Mouse (Mus musculus) thymus, postnatal 25 days (tissue): Measurements from ENCODE around the gene Pcdh9.

Source experiments
- DNase-seq: peaks from one replicate; pipeline ENCODE4 v3.0.0; 2022

Gene Pcdh9

DNA sequence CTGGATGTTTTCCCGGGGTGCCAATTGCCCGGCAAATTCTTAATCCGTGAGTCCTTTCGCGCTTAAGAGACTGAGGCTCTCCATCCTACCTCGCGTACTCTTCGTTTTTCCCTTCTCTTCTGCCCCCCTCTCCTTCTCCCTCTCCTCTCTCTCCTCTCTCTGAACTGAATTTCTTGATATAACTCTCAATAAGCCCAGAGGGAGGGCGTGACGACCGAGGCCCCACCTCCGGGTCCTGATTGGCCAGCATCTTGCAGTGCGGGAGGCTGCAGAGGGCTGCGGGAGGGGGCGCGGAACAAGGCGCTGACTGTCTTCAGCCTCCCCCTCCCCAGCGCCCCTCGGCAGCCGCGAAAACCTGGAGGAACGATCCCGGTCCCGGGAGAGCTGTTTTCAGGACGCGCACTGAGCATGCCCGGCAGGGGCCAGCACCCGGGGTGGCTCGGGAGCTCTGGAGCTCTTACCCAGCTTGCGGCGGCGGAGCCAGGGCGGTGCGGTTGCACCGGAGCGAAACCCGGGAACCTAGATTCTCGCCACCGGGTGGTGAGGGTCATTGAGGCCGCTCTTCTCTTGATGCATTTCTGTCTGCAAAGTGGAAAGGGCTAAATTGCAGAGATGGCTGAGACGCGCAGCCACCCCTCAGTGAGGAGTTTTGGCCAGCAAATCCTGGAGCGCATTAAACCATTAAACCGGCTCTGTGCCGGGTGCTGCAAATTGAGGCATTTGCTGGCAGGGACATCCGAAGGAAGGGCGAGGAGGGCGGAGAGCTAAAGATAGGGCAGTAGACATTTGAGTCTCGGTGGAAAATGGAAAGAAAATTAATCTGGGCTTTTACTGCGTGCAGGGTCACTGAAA, at the start of gene Pcdh9:
Pcdh9 (minus strand) TSS at position 161 of the 852 bp plus-strand sequence.
- peak; percentile 14 for DNase-seq

DNA sequence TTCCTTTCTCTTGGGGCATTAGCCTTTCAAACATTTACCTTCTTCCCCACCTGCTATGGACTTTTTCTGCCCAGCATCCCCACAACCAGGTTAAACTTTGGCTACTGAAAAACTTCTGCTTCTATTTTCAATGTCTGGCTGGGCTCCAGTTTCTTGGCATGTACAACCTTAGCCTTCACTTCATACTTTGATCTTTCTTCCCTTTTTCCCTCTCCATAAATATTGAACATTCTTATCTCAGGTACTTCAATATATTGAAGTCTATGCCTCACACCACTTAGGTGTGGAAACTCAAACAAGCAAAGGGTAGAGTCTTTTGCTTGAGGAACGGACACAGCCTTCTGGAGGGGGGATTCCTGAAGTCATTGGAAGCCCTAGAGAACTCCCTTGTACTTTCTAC, 16.4 kb upstream of the Pcdh9 start:
- no peak for DNase-seq

DNA sequence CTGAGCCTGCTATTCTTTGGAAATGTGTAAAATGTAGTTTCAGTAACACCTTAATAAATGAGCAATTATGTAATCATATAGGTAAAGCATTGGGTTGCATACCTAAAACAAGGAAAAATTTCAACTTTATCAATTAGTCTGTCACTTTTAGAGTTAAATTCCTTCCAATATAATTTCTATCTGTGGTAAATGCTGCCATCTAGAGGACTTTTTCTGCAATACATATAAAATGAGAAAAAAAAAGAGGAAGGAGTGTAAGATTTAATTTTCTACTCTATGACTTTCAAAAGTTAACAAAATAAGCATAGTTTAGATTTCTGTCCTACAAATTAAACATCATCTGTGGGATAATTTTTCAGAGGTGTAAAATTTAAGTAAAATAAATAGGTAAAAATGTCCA, 8.1 kb upstream of the Pcdh9 start:
- DNase-seq, result no peak

DNA sequence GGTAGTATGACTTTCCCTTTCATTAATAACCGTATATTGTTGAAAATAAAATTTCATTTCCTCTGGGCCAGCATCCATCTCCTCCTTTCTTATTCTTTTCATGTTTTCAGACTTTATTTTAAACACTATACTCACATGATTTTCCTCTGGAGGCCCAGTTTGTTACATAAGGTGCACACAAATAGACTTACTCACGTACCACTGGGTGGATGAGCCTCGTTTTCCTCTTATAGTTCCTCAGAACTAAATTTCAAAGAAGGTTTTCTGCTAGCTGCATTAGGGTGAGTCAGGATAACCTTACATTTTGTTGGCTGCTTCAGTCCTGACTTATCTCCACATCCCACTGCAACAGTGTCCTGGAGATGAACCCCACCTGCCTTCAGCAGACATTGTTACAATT, 4.7 kb upstream of the Pcdh9 start:
- DNase-seq, result no peak

DNA sequence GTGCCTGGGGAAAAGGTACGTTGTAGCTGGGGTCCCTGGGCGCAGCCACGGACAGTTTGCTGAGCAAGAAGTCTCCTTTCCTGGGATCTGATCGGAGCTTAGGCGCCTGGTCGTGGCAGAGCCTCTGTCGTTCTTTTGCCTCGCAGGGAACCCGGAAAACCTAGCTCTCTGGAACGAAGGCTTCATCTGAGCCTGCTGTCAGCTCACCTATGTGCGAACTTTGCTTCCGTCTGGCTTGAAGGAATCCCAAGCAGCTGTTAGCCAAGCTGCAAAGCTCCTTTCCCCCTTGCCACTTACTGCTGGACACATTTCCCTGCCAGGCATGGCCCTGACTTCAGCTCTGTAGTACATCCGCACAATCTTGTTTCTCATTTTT, 880 bp upstream of the Pcdh9 start:
- DNase-seq, result no peak

DNA sequence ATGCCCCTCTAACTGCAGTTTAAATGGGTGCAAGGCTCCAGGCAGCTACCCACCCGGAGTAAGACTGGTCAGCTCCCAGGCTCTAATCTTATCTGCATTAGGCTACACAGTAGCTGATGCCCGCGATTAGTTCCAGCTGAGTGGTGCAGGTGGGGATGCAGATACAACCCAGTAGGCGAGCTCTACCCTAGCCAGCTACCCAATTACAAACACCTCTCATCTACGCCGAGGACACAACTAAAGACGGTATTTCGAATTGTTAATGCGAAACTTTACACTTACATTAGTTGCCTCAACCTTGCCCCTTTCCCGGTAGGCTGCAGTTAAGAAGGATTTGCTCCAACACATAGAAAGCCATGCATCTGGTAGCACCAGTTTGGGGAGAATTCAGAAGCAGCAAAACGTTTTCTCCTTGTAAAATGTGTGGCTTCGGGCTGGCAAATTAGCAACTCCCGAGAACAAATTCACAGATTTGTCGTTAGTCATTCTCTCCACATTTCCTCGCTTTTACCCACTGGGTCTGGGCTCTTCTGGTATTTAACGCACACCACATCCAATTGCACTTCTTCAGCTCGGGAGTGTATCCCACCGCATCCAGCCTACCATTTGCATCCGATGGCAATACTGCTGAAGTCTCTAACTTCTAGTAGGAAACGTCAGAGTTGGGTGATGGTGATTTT, 500 bp downstream of the Pcdh9 start:
- no peak for DNase-seq

DNA sequence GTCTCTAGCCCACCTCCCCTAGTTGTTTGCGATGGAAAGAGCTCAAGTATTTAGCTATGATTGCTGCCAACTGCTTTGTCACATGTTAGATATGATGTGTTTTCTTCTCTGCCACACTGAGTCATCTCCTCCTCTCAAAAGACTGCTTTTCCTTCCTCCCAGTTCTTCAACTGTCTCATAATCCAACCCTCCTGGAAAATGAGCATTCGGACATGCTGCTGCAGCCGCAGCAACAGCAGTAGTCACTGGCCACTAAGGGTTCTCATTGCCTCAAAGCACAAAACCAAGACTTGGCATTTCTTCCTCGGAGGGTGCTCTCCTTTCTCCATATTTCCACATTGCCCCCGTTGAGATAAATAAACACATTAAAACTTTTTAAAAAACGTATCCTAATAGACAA, 1.2 kb downstream of the Pcdh9 start:
- DNase-seq, result no peak

DNA sequence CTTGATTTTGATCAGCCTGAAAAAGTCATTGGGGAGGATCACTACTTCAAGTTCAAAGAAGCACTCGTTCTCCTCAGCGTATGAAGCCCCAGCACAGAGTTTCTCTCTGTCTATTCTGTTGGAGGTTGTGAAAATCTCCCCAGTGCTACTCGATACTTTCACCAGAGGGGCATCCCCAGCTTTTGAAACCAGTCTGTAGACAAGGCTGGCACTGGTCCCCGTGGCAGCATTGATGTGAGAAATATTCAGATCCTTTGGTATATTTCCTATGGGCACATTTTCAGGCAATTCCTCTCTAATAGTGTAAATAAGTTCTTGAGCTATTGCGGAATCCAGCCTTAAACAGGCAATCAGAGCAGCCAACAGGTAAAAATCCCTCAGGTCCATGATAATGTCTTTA, 2.1 kb downstream of the Pcdh9 start:
- no peak for DNase-seq

DNA sequence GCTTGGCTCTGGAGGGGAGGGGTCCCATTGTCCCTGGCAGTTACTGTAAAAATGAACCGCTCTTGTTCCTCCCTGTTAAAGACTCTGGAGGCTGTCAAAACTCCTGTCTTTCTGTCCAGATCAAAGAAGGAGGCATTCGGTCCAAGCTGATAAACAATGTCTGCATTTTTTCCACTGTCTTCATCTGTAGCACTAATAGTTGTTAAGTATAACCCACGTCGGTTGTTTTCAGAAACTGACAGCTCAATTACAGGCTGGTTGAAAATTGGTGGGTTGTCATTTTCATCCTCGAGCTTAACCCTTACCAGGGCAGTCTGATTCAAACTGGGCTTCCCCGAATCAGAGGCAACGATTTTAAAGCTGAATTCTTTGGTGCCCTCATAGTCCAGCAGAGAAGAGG, 3.4 kb downstream of the Pcdh9 start:
- no peak for DNase-seq

DNA sequence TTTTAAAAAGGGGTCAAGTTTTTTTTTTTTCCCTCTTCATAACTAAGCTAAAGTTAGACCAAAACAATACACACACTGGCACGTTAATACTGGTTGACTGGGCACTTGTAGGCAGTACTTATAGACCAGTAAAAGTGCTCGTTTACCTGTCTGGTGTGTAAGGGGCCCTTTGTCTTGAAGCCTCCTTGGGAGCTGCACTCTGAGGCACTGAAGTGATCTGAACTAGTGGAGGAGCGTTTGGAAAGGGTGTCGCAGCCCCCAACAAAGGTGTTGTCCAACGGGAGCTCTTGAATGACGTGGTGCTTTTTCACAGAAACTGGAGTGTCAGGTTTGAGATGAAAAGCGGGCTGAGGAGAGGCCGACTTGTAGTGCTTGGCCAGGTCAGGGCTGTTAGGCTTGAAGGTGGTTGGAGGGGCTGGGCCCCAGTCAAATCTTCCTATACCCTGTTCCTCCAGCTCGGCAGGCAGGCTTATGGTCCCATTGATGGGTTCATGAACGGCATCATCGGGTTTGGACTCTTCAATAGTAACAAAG, 4.9 kb downstream of the Pcdh9 start:
- DNase-seq, result no peak

DNA sequence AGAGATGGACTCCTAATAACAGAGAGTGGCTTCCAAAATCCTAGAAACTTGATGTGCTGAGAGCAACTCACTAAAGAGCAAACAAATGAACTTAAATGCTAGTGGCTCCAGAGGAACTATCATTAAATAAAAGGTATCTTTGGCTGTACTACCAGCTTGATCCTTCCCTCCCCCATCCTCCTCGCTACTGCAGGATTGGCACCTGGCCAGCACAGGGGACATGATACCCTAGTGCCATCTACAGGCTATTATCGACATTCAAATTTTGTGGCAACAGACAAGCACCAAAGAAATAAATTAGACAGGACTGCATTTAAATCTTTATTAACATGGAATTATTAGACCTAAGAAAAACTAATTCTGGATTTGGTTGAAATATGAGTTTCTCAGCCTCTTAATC, 6.0 kb downstream of the Pcdh9 start:
- no peak for DNase-seq

DNA sequence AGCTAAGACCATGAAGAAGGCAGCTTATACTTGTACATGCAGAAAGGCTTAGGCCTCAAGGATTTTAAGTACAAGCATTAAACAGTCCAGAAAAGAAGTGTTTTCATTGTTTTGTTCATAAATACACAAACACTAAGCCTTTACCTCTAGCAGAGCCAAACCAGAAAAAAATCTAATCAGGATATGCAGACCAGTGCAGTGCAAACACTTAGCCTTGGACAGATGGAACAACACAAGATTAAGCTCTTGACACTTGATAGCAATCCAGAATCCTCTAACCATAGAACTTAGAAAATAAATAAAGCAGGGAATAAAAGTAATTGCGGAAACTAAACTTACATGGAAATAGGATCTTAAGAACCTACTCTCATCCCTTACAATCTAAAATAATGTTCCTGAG, 10.4 kb downstream of the Pcdh9 start:
- DNase-seq, result no peak

DNA sequence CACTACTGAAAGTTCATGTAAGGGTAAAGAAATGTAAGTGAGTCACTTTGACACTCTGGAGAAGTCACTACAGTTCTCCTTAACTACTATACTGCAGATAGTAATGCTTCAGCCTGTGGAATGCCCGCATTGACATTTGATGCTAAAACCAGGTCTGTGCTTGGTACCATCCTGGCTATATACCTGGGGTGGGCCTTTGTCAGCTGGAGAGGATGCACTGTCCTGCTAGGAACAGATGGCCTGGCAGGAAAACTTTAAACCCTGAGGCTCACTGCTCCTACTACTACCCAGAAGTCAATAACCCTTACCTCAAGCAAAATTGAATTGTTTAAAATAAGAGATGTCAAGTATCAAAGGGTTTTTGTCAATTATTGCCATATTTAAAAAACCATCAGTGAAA, 14.5 kb downstream of the Pcdh9 start:
- no peak for DNase-seq

DNA sequence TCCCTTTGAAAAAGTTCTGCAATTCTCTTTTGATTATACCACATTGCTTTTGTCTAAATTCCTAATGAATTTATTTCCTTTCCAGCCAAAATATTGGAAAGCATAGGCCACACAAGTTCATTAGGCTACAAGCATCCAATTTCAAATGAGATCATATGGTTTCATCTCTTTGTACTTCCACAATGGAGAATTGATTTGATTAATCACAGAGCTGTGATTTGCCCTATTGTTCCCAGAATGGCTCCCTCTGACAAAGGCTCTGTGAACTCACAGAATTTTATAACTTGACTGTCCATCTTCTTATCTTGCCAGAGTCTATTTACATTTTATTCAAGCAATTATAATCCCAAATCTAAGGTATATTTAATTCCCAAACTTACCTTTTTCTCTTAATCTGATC, 22.3 kb downstream of the Pcdh9 start:
- no peak for DNase-seq

DNA sequence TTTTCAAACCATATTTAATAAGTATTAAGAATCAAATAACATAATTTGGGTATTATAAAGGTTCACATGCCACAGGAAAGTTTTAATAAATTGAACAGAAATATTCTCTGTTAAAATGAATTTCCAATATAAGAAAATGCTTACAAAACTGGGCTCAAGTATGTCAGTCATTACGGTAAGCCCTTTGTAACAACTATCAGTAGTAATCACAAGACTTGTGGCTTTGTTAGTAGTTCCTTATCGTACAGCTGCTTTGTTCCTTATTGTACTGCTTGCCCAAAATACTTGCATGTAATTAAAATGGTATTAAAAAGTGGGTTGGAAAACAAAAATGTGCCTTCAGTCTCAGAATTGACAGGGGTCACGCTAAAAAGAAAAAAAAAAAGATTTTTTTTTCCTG, 32.4 kb downstream of the Pcdh9 start:
- DNase-seq, result no peak

DNA sequence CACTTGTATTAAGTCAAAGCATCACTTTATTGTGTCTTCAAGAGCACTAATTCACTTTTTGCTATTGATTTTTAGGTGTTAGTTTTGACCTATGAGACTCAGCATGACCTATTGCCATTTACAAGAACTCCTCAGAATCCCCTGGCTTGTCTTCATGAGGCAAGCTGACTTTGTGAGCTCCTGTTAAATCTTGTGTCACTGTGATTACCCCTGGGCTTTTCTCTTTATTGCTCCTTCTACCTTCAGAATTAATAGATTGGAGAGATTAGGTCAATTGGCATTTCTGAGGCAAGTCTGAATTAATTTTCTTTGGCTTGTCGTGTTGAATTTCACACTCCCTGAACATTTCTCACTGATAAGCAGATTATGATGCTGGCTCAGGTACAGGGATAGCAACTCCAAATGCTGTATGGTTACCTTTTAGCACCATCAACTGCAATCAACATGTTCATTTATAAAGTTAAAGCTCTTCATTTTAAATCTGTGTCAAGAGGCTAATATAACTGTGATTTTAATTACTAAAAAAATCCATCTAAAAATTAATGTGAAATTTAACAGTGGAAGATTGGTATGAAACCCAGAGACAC, 44.3 kb downstream of the Pcdh9 start:
- no peak for DNase-seq

DNA sequence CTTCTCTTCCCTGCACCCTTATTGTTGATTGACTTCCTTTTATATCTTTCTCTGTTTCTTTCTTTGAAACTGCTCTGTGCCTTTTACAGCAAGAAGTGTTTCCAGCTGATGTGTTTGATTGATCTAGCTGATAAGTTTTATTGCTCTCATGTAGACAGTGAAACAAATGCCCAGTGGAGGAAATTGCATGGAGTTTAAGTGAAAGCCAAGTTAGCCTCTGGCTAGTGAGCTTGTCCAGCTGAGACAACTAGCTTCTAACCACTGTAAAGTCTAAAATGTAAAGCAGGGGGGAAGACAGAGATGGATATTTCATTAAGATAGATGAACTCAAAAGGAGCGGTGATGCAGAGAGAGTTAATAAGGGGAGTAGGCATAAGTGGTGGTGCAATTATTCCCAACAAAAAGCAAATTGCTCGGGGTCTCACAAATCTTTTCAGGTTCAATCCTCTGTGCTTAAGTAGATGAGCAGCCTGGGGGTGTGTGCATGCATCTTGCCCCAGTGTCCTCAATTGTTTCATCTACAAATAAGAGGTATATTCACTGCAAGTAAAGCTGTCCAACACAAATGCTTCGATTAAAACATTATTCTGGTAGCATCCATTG, 47.7 kb downstream of the Pcdh9 start:
- DNase-seq, result no peak

DNA sequence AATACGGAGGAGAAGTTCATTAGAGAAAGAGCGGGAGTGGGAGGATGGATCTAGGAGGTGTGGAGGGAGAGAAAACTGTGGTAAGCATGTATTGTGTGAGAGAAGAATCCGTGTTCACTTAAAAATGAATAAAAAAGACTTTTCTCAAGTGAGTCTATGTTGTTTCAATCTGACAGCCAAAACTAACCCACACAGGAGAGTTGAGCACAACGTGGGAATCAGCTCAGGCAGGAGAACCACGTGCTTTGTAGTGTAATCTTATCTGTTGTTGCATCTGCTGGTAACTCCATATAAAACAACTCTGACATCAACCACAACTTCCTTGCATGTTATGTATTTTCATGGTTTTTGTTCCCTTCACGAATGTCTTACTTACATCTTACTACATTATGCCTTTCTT, 58.0 kb downstream of the Pcdh9 start:
- no peak for DNase-seq

DNA sequence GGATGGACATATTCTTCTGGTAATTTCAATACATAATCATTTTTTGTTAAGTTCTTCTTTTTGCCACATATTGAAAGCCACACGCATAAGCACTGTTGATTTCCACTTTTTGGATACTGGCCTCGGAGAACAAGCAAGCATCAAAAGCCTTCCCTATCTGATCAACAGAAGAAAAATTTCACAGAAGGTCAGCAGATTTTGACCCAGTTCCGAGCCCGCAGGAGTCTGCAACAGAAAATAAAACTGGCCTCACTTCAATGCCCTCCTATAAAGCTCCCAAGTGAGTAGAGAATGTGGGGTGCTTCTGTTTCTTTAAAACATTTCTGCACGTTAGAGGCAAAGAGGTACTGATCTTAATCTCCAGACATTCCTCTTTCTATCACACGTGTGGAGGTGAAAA, 63.3 kb downstream of the Pcdh9 start:
- no peak for DNase-seq

DNA sequence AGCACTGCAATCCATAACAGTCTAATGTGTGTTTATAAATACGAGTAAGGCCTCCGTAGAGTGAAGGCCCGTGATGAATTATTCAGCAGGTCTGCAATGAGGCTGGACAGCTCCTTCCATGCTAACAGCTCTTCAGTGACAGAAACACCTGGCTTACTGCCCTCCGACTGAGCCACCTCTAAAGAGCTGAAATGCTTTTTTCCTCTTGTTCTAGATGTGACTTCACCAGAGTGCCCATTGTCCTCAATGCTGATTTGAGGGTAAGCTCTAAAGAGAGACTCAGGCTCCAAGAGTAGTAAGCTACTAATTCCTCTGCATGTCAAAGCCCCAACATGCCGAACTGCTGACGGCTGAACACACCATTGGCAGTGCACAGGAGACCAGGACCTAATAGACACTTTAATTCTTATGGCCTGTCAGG, 64.4 kb downstream of the Pcdh9 start:
- DNase-seq, result no peak

DNA sequence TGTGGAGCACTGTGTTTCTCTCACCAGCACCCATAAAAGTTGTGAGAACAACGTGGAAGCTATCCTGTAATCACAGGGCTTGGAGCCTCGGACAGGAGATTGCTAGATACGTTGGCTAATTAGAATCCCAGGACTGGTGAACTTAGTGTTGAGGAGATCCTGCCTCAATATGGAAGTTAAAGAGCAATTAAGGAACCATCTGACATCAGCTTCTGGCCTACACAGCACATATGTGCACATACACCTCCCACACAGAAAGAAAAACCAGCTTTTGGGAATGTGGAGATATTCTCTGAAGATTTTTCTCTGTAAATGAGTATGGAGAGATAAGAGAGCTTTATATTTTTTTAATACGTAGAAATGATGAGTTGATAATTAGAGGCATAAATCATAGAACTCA, 71.6 kb downstream of the Pcdh9 start:
- DNase-seq, result no peak

DNA sequence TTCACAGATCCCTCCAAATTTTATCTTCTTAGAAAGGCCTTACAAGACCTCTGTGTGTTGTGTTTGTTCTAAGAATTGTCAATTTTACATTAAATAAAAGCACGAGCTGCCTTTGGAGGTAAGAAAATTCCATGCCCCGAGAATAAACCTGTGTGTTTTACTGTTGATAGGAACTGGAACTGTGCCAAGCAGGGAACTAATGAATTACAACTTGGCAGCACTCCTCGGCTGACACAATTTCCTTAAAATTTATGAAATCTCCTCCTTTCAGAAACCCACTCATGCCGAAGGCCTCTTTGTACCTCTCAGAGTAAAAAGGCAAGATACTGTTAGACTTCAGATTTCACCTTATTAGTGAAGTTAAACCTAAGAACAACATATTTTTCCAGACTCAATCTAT, 72.9 kb downstream of the Pcdh9 start:
- no peak for DNase-seq

DNA sequence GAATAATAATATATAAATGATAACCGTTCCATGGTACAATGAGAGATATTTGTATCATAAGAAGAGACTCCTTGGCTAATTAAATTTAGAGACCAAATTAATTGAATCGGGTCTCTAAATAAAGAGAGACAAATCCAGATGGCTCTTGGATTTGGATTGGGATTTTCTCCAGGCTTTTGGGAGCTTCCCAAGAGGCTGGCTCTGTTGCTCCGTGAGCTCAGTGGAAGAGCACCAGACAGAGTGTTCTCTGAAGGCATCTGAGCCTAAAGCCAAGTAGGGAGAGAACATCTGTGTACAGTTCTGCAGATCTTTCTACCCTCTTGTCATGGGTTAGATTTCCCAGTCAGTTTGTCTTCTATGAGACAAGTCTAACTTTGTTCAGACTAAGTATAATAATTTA, 95.9 kb downstream of the Pcdh9 start:
- no peak for DNase-seq

DNA sequence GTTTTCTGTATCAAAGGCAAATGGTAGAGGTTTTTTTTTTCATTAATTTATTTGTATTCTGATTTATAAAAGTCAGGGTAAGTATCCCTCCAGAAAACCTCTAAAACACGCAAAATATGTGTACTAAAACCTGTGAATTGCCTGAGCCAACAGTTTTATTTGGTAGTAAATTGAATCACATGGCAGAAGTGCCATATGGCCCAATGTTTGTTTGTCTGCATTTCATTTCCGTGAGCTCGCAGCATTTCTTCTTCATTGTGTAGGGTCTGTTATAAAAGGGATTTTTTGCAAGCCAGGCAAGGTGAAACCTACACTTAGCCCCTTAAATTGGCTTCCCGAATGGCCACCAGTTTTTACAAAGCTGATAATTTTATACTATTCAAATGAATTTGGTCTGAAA, 104.2 kb downstream of the Pcdh9 start:
- DNase-seq, result no peak
